In genomic region chr13:35166080-35166479, GRCm38 (mm10) we compare ENCODE assay signal across 11 mouse cellular contexts.
DNase-seq lines count a peak whose midpoint lies in the region; ATAC-seq lines count a peak whose summit lies in the region.
"Had no signal": no experiment of that assay in that cellular context is flagged by ENCODE, and none has a peak within 500 bp of the region (broad histone marks: within the 10 kb centered on the region; RNA-seq: fewer than 3 reads in every experiment).

No protein-coding gene starts in this region.

- 52% methylated on average over 5 of the region's 5 CpGs for WGBS in embryonic facial prominence, embryonic 14.5 days
- WGBS in embryonic facial prominence, embryonic 10.5 days = 74% methylated on average over 5 of the region's 5 CpGs

- peak; percentile 44 for DNase-seq in embryonic facial prominence, embryonic 14.5 days (ENCODE audit: low spot score)
- DNase-seq in embryonic facial prominence, embryonic 10.5 days (ENCODE audit: low spot score) = no peak
- peak; percentile 36 to 38 for DNase-seq in layer of hippocampus, postnatal 10 days (ENCODE audit: low spot score in 2 of 2)
- DNase-seq in layer of hippocampus, adult 9-11 months = no peak
- peak; percentile 38 for DNase-seq in 3T3-L1 (ENCODE audit: low read depth, low spot score)
- DNase-seq in cerebellum, adult 9-11 months = peak; percentile 24
- DNase-seq in thymus, postnatal 4 days = no peak
- DNase-seq: B cell, adult 2 months had no signal

- H3K27ac ChIP-seq in embryonic facial prominence, embryonic 14.5 days (replicated peaks; ENCODE audit: low read depth, low read length) = no peak overlapping the region
- H3K27ac ChIP-seq in embryonic facial prominence, embryonic 10.5 days (replicated peaks) = no peak overlapping the region
- H3K27ac ChIP-seq: forebrain, embryonic 15.5 days had no signal

- no peak overlapping the region for H3K4me3 ChIP-seq in embryonic facial prominence, embryonic 14.5 days (ENCODE audit: low read depth, low read length)
- H3K4me3 ChIP-seq in embryonic facial prominence, embryonic 10.5 days = no peak overlapping the region
- H3K4me3 ChIP-seq: forebrain, embryonic 15.5 days had no signal

- no peak overlapping the region for H3K4me2 ChIP-seq in embryonic facial prominence, embryonic 14.5 days (ENCODE audit: low read depth, low read length)
- H3K4me2 ChIP-seq: forebrain, embryonic 15.5 days had no signal

- no peaks in the 10 kb centered on the region; the same call in 1 of the 2 replicates for H3K4me1 ChIP-seq in embryonic facial prominence, embryonic 14.5 days (ENCODE audit: control insufficient read depth, insufficient read depth, low read length)
- no peaks in the 10 kb centered on the region for H3K4me1 ChIP-seq in embryonic facial prominence, embryonic 10.5 days
- H3K4me1 ChIP-seq: forebrain, embryonic 15.5 days had no signal

- H3K27me3 ChIP-seq in embryonic facial prominence, embryonic 14.5 days (replicated peaks; ENCODE audit: control insufficient read depth, insufficient read depth, low read length) = no peaks in the 10 kb centered on the region
- no peaks in the 10 kb centered on the region for H3K27me3 ChIP-seq in embryonic facial prominence, embryonic 10.5 days (replicated peaks; ENCODE audit: low read depth, poor library complexity, severe bottlenecking)
- H3K27me3 ChIP-seq: forebrain, embryonic 15.5 days had no signal

- no peaks in the 10 kb centered on the region for H3K36me3 ChIP-seq in embryonic facial prominence, embryonic 14.5 days (ENCODE audit: control insufficient read depth, insufficient read depth, low read length)
- no peaks in the 10 kb centered on the region for H3K36me3 ChIP-seq in embryonic facial prominence, embryonic 10.5 days (replicated peaks)
- H3K36me3 ChIP-seq: forebrain, embryonic 15.5 days had no signal

- no peaks in the 10 kb centered on the region for H3K9me3 ChIP-seq in embryonic facial prominence, embryonic 14.5 days (ENCODE audit: control insufficient read depth, low read length)
- no peaks in the 10 kb centered on the region for H3K9me3 ChIP-seq in embryonic facial prominence, embryonic 10.5 days
- H3K9me3 ChIP-seq: forebrain, embryonic 15.5 days had no signal

- no peak for ATAC-seq in embryonic facial prominence, embryonic 14.5 days (ENCODE audit: low read depth)
- no peak for ATAC-seq in megakaryocyte-erythroid progenitor cell, adult 5-6 weeks (replicated peaks; ENCODE audit: low FRiP score, low TSS enrichment, poor library complexity, severe bottlenecking)
- ATAC-seq: forebrain, embryonic 15.5 days; midbrain, embryonic 16.5 days had no signal

- H3K9ac ChIP-seq in embryonic facial prominence, embryonic 14.5 days (ENCODE audit: low read depth, low read length) = no peak overlapping the region
- H3K9ac ChIP-seq: forebrain, embryonic 15.5 days had no signal

Comparison
In these comparisons a context has a peak if more than half of its experiments do, and no peak if none do; other contexts are left out.
1. DNase-seq: peak in embryonic facial prominence, embryonic 14.5 days (single experiment), layer of hippocampus, postnatal 10 days (2 of 2), 3T3-L1 (single experiment) and cerebellum, adult 9-11 months (single experiment); none in embryonic facial prominence, embryonic 10.5 days (single experiment), layer of hippocampus, adult 9-11 months (single experiment) and thymus, postnatal 4 days (single experiment).